Mouse (Mus musculus): ENCODE measurements around the gene D1Ertd622e.

D1Ertd622e gene

GRCm38 (mm10) chr1:97661406-97662241, at the start of gene D1Ertd622e:
Gene D1Ertd622e, minus strand, starts transcription at chr1:97662074.
- DNase-seq, result peak; percentile 83 to 92

GRCm38 (mm10) chr1:97710520-97710919, 48.6 kb upstream of the D1Ertd622e start:
- no peak for DNase-seq

- no peak for DNase-seq
These were observed 43.5 kb upstream of the D1Ertd622e start for GRCm38 (mm10) chr1:97705389-97705788.

- DNase-seq, result no peak
These were observed 42.8 kb upstream of the D1Ertd622e start for GRCm38 (mm10) chr1:97704646-97705045.

- no peak for DNase-seq
These were observed 37.2 kb upstream of the D1Ertd622e start for GRCm38 (mm10) chr1:97698956-97699570.

GRCm38 (mm10) chr1:97697273-97697672, 35.4 kb upstream of the D1Ertd622e start:
- DNase-seq, result no peak

GRCm38 (mm10) chr1:97693825-97694224, 32.0 kb upstream of the D1Ertd622e start:
- no peak for DNase-seq

- peak; percentile 10 to 22 for DNase-seq
These were observed 26.9 kb upstream of the D1Ertd622e start for GRCm38 (mm10) chr1:97688756-97689155.

GRCm38 (mm10) chr1:97676526-97677177, 14.8 kb upstream of the D1Ertd622e start:
- no peak for DNase-seq

GRCm38 (mm10) chr1:97676115-97676514, 14.2 kb upstream of the D1Ertd622e start:
- DNase-seq, result no peak

GRCm38 (mm10) chr1:97672849-97673248, 11.0 kb upstream of the D1Ertd622e start:
- DNase-seq, result no peak

GRCm38 (mm10) chr1:97667288-97667687, 5.4 kb upstream of the D1Ertd622e start:
- no peak for DNase-seq

- peak; percentile 26 to 38 for DNase-seq
These were observed 450 bp upstream of the D1Ertd622e start for GRCm38 (mm10) chr1:97662324-97662723.

- DNase-seq, result peak; percentile 78 to 81
These were observed 1.0 kb downstream of the D1Ertd622e start for GRCm38 (mm10) chr1:97660687-97661405.

GRCm38 (mm10) chr1:97659405-97659804, 2.5 kb downstream of the D1Ertd622e start:
- no peak for DNase-seq

- no peak for DNase-seq
These were observed 4.1 kb downstream of the D1Ertd622e start for GRCm38 (mm10) chr1:97657786-97658185.

- no peak for DNase-seq
These were observed 4.7 kb downstream of the D1Ertd622e start for GRCm38 (mm10) chr1:97657201-97657600.

- DNase-seq, result no peak
These were observed 7.4 kb downstream of the D1Ertd622e start for GRCm38 (mm10) chr1:97654397-97654975.

- DNase-seq, result no peak
These were observed 11.2 kb downstream of the D1Ertd622e start for GRCm38 (mm10) chr1:97650553-97651123.

- no peak for DNase-seq
These were observed 11.8 kb downstream of the D1Ertd622e start for GRCm38 (mm10) chr1:97650072-97650471.

- no peak for DNase-seq
These were observed 14.8 kb downstream of the D1Ertd622e start for GRCm38 (mm10) chr1:97647037-97647436.

GRCm38 (mm10) chr1:97634104-97634503, 27.8 kb downstream of the D1Ertd622e start:
- DNase-seq, result no peak

All from cerebellum, adult 18-20 months (tissue).